Mouse (Mus musculus) intestine, embryonic 15.5 days (tissue): ENCODE data around the gene Tet2. TPM values are rescaled to one million over a fixed set of nuclear protein-coding genes. Genes with fewer than 3 reads are reported as not detected.
A peak's percentile ranks its signal among the peaks of the same experiment; 100 is the strongest.
"Not testable (repeated sequence)": the region's sequence is repeated elsewhere in the genome, so short reads cannot be mapped to it uniquely, and the experiment has no call there.

Source experiments
- ATAC-seq: fragments of 200-750 bp; cut with Nextera tagmentation; 2 replicates; pipeline ENCODE4 v1.8.0; 2017; ENCODE audit warnings: moderate TSS enrichment, moderate library complexity
- H3K27ac ChIP-seq: fragments of 300-500 bp; sonication (generic); 2 replicates; pipeline ENCODE4 v1.5.1; 2015; ENCODE audit warnings: mild to moderate bottlenecking, inconsistent platforms
- H3K27me3 ChIP-seq: fragments of 300-500 bp; sonication (generic); replicated peaks from 2 replicates; pipeline ENCODE4 v1.6.1; 2015; ENCODE audit warnings: inconsistent platforms
- H3K36me3 ChIP-seq: fragments of 300-500 bp; sonication (generic); 2 replicates; pipeline ENCODE4 v1.6.1; 2015; ENCODE audit warnings: inconsistent platforms
- H3K4me1 ChIP-seq: fragments of 300-500 bp; sonication (generic); replicated peaks from 2 replicates; pipeline ENCODE4 v1.6.1; 2015; ENCODE audit warnings: inconsistent platforms
- H3K4me2 ChIP-seq: fragments of 300-500 bp; sonication (generic); replicated peaks from 2 replicates; pipeline ENCODE4 v1.6.1; 2015; ENCODE audit warnings: mild to moderate bottlenecking, inconsistent platforms
- H3K4me3 ChIP-seq: fragments of 300-500 bp; sonication (generic); replicated peaks from 2 replicates; pipeline ENCODE4 v1.5.1; 2015; ENCODE audit warnings: inconsistent platforms
- H3K9ac ChIP-seq: fragments of 300-500 bp; sonication (generic); 2 replicates; pipeline ENCODE4 v1.6.1; 2015; ENCODE audit warnings: inconsistent platforms
- H3K9me3 ChIP-seq: fragments of 300-500 bp; sonication (generic); 2 replicates; pipeline ENCODE4 v1.6.1; 2016; ENCODE audit warnings: inconsistent platforms
- WGBS: fragments of 180-500 bp; shearing (Covaris S2); methylation state at CpG from one replicate; pipeline ENCODE4 v1.1.7; 2015; 5-methylcytosine and 5-hydroxymethylcytosine counted together
- polyA plus RNA-seq: library from polyadenylated mRNA; unstranded; fragments of >200 nt; fragmentation: Nextera tagmentation; extraction: Ambion mirVana; gene quantifications from 2 replicates; pipeline ENCODE4 v1.2.1, GENCODE M21; 2015

Tet2 gene
- polyA plus RNA-seq, 1 experiment from 2014 or later = 13.6 TPM

- H3K4me3 ChIP-seq = peak overlapping the region; percentile 81
- peak overlapping the region; percentile 98 for H3K27ac ChIP-seq
- peak overlapping the region; percentile 81 for H3K4me2 ChIP-seq
- no peaks in the 10 kb centered on the region for H3K9me3 ChIP-seq
- under 1% methylated on average over 50 of the region's 52 CpGs for WGBS
- H3K9ac ChIP-seq = peak overlapping the region; percentile 87
- H3K36me3 ChIP-seq = no peaks in the 10 kb centered on the region
- no peaks in the 10 kb centered on the region for H3K27me3 ChIP-seq
- ATAC-seq = peak; percentile 94
- no peaks in the 10 kb centered on the region for H3K4me1 ChIP-seq
These were observed 798 bp downstream of the Tet2 start for GRCm38 (mm10) chr3:133544131-133544550.

- H3K4me3 ChIP-seq = peak overlapping the region; percentile 81
- under 1% methylated on average over 21 of the region's 21 CpGs for WGBS
- peak overlapping the region; percentile 81 for H3K4me2 ChIP-seq
- no peaks in the 10 kb centered on the region for H3K9me3 ChIP-seq
- no peaks in the 10 kb centered on the region for H3K4me1 ChIP-seq
- H3K9ac ChIP-seq = peak overlapping the region; percentile 87
- no peaks in the 10 kb centered on the region for H3K27me3 ChIP-seq
- peak; percentile 0; the same call in 1 of the 2 replicates for ATAC-seq
- no peaks in the 10 kb centered on the region for H3K36me3 ChIP-seq
- peak overlapping the region; percentile 98 for H3K27ac ChIP-seq
These were observed 1.6 kb downstream of the Tet2 start for GRCm38 (mm10) chr3:133543101-133544020.

GRCm38 (mm10) chr3:133542084-133542483 lies 2.9 kb downstream of the Tet2 start:
- no peak for ATAC-seq
- Histone ChIP-seq H3K4me3 (no peak overlapping the region), H3K27ac (no peak overlapping the region), H3K9ac (no peak overlapping the region), H3K36me3 (no peaks in the 10 kb centered on the region), H3K9me3 (no peaks in the 10 kb centered on the region), H3K27me3 (no peaks in the 10 kb centered on the region), H3K4me2 (no peak overlapping the region), H3K4me1 (no peaks in the 10 kb centered on the region)

- H3K27me3 ChIP-seq = no peaks in the 10 kb centered on the region
- H3K9ac ChIP-seq = no peak overlapping the region
- H3K9me3 ChIP-seq = no peaks in the 10 kb centered on the region
- H3K4me2 ChIP-seq = no peak overlapping the region
- H3K27ac ChIP-seq = no peak overlapping the region
- no peaks in the 10 kb centered on the region for H3K36me3 ChIP-seq
- H3K4me3 ChIP-seq = no peak overlapping the region
- ATAC-seq = no peak
- H3K4me1 ChIP-seq = no peaks in the 10 kb centered on the region
These were observed 3.9 kb downstream of the Tet2 start for GRCm38 (mm10) chr3:133541000-133541399.

- WGBS = 40% methylated on average over 4 of the region's 4 CpGs
- Histone ChIP-seq H3K9ac (no peak overlapping the region), H3K9me3 (no peaks in the 10 kb centered on the region), H3K27ac (no peak overlapping the region), H3K4me3 (no peak overlapping the region), H3K27me3 (no peaks in the 10 kb centered on the region), H3K4me1 (no peaks in the 10 kb centered on the region), H3K4me2 (no peak overlapping the region), H3K36me3 (no peaks in the 10 kb centered on the region)
- no peak for ATAC-seq
These were observed 4.9 kb downstream of the Tet2 start for GRCm38 (mm10) chr3:133539991-133540390.

- H3K27ac ChIP-seq, H3K4me3 ChIP-seq, H3K27me3 ChIP-seq, H3K36me3 ChIP-seq, ATAC-seq, H3K4me2 ChIP-seq, H3K4me1 ChIP-seq, H3K9ac ChIP-seq, H3K9me3 ChIP-seq: not testable (repeated sequence)
- WGBS = 87% methylated on average over 4 of the region's 4 CpGs
These were observed 6.4 kb downstream of the Tet2 start for GRCm38 (mm10) chr3:133538499-133538898.

GRCm38 (mm10) chr3:133535644-133536043 lies 9.3 kb downstream of the Tet2 start:
- H3K36me3 ChIP-seq = no peaks in the 10 kb centered on the region
- H3K9ac ChIP-seq = no peak overlapping the region
- no peak overlapping the region for H3K4me2 ChIP-seq
- H3K27me3 ChIP-seq = no peaks in the 10 kb centered on the region
- H3K4me1 ChIP-seq = peaks cover 5% of the 10 kb centered on the region
- no peak overlapping the region for H3K4me3 ChIP-seq
- no peak overlapping the region for H3K27ac ChIP-seq
- ATAC-seq = no peak
- H3K9me3 ChIP-seq = no peaks in the 10 kb centered on the region
- WGBS = 87% methylated on average over 6 of the region's 6 CpGs

GRCm38 (mm10) chr3:133534066-133534465 lies 10.9 kb downstream of the Tet2 start:
- Histone ChIP-seq H3K36me3 (no peaks in the 10 kb centered on the region), H3K9me3 (no peaks in the 10 kb centered on the region), H3K4me3 (no peak overlapping the region), H3K4me1 (peaks cover 5% of the 10 kb centered on the region), H3K27me3 (no peaks in the 10 kb centered on the region), H3K4me2 (no peak overlapping the region), H3K27ac (no peak overlapping the region), H3K9ac (no peak overlapping the region)
- peak; percentile 46; the same call in 1 of the 2 replicates for ATAC-seq
- 29% methylated on average over 6 of the region's 6 CpGs for WGBS

GRCm38 (mm10) chr3:133533272-133533995 lies 11.5 kb downstream of the Tet2 start:
- Histone ChIP-seq H3K4me2 (no peak overlapping the region), H3K27me3 (no peaks in the 10 kb centered on the region), H3K9ac (no peak overlapping the region), H3K4me3 (no peak overlapping the region), H3K27ac (no peak overlapping the region), H3K36me3 (no peaks in the 10 kb centered on the region), H3K4me1 (peaks cover 5% of the 10 kb centered on the region), H3K9me3 (no peaks in the 10 kb centered on the region)
- ATAC-seq = no peak
- 62% methylated on average over 11 of the region's 11 CpGs for WGBS

- no peaks in the 10 kb centered on the region for H3K27me3 ChIP-seq
- H3K9me3 ChIP-seq = no peaks in the 10 kb centered on the region
- H3K4me3 ChIP-seq = no peak overlapping the region
- ATAC-seq = no peak
- 67% methylated on average over 3 of the region's 3 CpGs for WGBS
- H3K4me2 ChIP-seq = no peak overlapping the region
- peaks cover 5% of the 10 kb centered on the region for H3K4me1 ChIP-seq
- H3K36me3 ChIP-seq = no peaks in the 10 kb centered on the region
- H3K9ac ChIP-seq = no peak overlapping the region
- H3K27ac ChIP-seq = no peak overlapping the region
These were observed 12.1 kb downstream of the Tet2 start for GRCm38 (mm10) chr3:133532806-133533205.

- peaks cover 5% of the 10 kb centered on the region for H3K4me1 ChIP-seq
- WGBS = 76% methylated on average over 6 of the region's 6 CpGs
- no peak overlapping the region for H3K4me2 ChIP-seq
- H3K9me3 ChIP-seq = no peaks in the 10 kb centered on the region
- H3K4me3 ChIP-seq = no peak overlapping the region
- ATAC-seq = no peak
- no peaks in the 10 kb centered on the region for H3K27me3 ChIP-seq
- no peaks in the 10 kb centered on the region for H3K36me3 ChIP-seq
- no peak overlapping the region for H3K27ac ChIP-seq
- no peak overlapping the region for H3K9ac ChIP-seq
These were observed 12.7 kb downstream of the Tet2 start for GRCm38 (mm10) chr3:133532252-133532651.

- H3K36me3 ChIP-seq = no peaks in the 10 kb centered on the region
- WGBS = 70% methylated on average over 2 of the region's 2 CpGs
- H3K4me1 ChIP-seq = peaks cover 5% of the 10 kb centered on the region
- no peaks in the 10 kb centered on the region for H3K9me3 ChIP-seq
- no peak overlapping the region for H3K9ac ChIP-seq
- H3K27ac ChIP-seq = no peak overlapping the region
- H3K4me3 ChIP-seq = no peak overlapping the region
- no peak for ATAC-seq
- H3K4me2 ChIP-seq = no peak overlapping the region
- H3K27me3 ChIP-seq = no peaks in the 10 kb centered on the region
These were observed 13.8 kb downstream of the Tet2 start for GRCm38 (mm10) chr3:133531101-133531500.
